Mouse (Mus musculus) natural killer cell, adult 2 months (primary cell): ENCODE results near the gene Cep250.

Source experiments
- DNase-seq, 2 experiments: peaks; one replicate each; pipeline ENCODE4 v3.0.0; 2022; ENCODE audit warnings: low spot score in 2 of 2

The Cep250 gene

GRCm38 (mm10) chr2:155962991-155963390 lies 6.7 kb downstream of the Cep250 start:
- no peak for DNase-seq

DNA sequence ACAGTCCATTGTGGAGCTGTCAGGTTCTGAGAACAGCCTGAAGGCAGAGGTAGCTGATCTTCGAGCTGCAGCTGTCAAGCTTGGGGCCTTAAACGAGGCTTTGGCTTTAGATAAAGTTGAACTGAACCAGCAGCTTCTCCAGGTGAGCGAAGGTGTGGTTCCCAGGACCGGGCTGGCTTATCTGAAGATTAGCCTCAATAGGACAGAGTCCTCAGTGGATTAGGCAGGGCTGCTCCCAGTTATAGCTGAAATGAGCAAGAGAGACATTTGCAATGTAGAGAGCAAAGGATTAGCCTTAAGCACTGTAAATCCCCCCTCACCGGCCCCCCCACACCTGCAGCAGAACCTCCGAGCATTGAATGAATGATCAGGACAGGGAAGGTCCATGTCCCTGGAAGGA lies 17.1 kb downstream of the Cep250 start:
- no peak for DNase-seq

DNA sequence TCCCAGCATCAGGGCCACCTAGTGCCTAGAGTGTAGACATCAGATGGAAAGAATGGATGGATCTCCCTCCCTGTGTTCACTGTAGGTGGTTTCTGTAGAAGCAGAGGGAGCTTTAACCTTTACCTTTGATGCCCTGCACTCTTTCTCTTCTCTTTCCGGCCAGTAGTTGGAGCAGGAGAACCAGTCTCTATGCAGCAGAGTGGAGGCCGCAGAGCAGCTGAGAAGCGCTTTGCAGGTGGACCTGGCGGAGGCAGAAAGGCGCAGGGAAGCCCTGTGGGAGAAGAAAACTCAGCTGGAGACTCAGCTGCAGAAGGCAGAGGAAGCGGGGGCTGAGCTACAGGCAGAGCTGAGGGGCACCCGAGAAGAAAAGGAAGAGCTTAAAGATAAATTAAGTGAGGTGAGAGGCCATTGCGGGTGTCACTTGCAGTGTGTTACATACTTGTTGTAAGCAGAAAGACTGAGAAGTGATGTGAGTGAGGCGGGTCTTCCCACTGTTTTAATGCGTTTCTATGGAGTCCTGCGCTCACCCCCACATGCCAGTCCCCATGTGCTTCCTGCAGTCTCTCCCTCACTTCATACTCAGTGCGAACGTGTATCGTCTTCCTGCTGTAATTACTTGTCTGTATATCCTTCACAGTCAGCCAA lies 18.0 kb downstream of the Cep250 start:
- no peak for DNase-seq

GRCm38 (mm10) chr2:155979328-155979991 lies 23.2 kb downstream of the Cep250 start:
- peak; percentile 76 to 79 for DNase-seq

DNA sequence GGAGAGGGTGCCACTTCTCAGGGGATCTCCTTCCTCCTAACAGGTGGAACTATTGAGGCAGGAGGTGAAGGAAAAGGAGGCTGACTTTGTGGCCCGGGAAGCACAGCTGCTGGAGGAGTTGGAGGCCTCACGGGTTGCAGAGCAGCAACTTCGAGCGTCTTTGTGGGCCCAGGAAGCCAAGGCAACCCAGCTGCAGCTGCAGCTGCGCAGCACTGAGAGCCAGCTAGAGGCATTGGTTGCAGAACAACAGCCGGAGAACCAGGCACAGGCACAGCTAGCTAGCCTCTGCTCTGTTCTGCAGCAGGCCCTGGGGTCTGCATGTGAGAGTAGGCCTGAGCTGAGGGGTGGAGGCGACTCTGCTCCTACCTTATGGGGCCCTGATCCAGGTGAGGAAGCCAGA lies 29.5 kb downstream of the Cep250 start:
- DNase-seq, result no peak

GRCm38 (mm10) chr2:155987131-155987530 lies 30.9 kb downstream of the Cep250 start:
- no peak for DNase-seq

DNA sequence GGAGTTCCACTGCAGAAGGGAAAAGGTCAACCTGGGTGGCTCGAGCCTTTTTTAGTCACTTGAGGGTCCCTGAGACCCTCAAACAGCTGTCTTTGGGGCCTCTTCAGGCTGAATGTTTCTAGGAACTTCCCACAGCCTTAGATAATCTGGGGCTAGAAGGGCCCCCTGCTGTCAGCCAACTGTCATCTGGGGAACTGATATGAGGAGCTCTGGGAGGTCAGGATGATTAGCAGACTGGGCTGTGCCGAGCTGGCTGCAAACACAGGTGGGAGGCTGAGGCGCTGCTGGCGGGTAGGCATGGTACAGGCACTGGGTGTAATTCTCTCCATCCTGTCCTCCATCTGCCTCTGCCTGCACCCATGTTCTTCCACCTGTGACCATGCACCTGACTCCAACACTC lies 32.8 kb downstream of the Cep250 start:
- no peak for DNase-seq

DNA sequence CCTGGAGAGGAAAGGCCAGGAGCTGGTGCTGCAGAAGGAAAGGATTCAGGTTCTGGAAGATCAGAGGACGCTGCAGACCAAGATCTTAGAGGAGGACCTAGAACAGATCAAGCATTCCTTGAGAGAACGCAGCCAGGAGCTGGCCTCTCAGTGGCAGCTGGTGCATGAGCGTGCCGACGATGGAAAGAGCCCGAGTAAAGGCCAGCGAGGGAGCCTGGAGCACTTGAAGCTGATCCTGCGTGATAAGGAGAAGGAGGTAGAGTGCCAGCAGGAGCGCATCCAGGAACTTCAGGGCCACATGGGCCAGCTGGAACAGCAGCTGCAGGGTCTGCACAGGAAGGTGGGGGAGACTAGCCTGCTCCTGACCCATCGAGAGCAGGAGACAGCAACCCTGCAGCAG lies 34.9 kb downstream of the Cep250 start:
- no peak for DNase-seq

GRCm38 (mm10) chr2:155991863-155992321 lies 35.6 kb downstream of the Cep250 start:
- DNase-seq, result no peak

DNA sequence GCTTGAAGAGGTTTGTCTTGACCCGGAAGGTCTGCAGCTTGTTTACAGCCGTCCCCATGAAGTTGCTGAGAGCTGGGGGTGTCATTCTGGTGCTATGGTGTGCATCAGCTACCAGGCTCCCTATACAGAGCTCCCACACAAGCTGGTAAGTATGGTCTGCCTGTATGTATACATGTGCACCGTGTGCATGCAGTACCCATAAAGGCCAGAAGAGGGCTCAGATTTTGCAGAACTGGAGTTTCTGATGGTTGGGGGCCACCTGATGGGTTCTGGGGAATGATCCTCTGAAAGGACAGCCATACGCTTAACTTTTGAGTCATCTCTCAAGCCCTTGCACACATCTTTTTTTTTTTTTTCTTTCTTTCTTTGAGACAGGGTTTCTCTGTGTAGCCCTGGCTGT lies 49.1 kb downstream of the Cep250 start:
- DNase-seq, result peak in 1 of 2 experiments; percentile 38

GRCm38 (mm10) chr2:156007888-156008532 lies 51.8 kb downstream of the Cep250 start, which contains the start of the genes 6430550D23Rik and Ergic3:
Gene 6430550D23Rik, minus strand, starts transcription at chr2:156007977.
Gene Ergic3, plus strand, starts transcription at chr2:156008045.
- peak; percentile 99 for DNase-seq

DNA sequence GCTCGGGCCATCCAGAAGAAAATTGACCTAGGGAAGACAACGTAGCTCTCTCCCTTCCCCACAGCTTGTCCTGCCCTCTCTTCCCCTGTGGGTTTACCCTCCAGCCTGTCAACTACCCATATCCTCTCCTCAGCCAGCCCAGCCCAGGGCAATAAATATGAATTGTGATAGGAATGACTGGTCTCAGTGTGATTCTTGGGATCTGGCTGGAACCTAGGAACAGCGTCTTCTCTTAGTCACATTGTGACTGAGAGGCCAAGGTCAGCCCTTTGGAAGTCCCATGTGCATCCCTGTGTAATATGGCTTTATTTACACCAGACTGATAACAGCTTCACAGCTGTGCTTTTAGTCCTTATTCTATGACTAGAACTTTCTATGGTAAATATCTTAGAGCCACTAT lies 61.8 kb downstream of the Cep250 start:
- no peak for DNase-seq

- DNase-seq, result no peak
Measured at GRCm38 (mm10) chr2:156021219-156021618, 65.0 kb downstream of the Cep250 start.

DNA sequence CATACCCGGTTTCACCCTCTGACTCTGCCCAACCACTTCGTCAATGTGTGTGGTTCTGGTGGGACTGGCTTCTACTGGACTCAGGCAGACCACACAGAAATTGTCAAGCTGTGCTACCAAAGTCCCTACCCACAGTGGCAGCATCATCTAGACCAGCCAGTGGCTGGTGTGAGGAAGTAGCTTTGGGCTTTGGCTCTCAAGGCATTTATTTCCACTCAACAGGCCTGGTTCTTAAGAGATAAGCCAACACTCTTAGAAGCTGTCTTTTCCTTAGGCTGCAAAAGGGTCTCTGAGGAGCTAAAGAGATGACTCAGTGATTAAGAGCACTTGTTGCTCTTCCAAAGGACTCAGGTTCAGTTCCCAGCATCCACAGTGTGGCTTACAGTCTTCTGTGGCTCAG lies 65.5 kb downstream of the Cep250 start:
- no peak for DNase-seq

DNA sequence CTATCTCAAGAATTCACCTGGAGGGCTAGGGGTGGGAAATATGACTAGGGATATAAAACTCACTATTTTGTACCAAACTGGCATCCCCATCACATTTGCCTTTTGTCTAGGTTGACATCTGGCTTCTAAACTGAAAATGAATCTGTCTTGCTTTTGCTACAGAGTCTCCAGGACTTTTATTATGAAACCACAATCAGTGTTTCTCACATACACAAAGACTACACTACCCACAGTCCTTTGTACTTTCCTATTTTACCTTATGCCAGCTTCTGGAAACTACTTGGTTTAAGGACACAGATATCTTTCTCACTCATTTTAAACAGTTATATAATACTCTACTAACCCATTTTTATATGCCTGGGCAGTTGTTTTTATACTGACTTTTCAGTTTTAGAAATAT lies 69.2 kb downstream of the Cep250 start:
- DNase-seq, result no peak

GRCm38 (mm10) chr2:156039390-156039789 lies 83.1 kb downstream of the Cep250 start:
- DNase-seq, result no peak

DNA sequence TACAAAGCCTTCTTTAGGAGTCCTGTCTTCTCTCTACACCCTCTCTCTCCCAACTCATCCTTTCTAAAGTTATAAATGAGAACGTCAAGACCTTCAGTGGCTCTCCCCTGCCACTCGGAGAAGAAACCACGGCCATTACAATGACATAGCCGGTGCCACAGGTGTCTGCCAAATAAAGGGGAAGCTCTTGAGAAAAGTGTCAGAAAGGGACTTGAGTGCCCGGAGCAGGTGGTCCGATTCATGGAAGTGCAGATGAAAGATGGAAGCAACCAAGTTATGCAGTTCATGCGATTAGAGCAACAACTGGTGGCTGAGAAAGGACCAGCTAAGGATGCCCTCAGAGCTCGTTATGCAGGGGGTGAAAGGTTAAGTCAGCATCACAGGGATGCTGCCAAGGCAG lies 86.6 kb downstream of the Cep250 start:
- DNase-seq, result no peak

DNA sequence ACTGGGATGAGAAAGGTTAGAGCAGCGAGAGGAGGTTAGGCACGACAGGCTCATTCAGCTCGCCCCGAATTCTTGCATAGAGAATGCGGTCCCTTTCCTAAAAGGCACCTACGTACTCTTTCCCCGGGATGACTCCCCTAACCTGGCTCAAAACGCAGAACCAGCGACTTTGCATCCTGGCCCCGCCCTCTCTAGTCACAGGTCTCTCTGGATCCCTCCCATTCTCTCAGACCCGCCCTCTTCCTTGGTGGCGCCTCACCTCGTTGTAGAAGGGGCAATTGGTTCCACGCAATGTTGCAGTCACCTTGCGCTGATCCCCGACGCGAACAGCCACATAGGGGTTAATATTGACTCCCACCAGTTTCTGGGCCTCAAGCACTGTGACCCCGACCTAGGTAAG lies 91.7 kb downstream of the Cep250 start:
- no peak for DNase-seq
